ENCODE assay signal across 23 mouse cellular contexts in the genomic region with DNA sequence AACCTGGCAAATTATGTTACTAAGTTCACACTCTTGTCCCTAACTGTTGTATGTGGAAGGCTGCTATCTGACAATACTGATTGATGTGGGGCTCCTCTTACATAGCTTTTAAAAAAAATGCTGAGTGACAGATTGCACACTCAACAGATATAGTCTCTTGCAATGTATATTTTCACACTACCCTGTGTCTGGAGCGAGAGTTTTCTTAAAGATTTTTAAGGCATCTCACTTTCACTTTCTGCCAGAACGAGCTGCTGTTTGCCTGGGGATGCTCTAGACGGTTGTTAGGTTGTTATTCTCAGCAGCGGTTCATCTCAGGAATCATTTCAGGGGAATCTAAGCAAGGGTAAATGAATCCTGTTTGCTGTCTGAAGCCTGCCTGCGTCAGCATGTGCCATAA. TPM values are rescaled to one million over a fixed set of nuclear protein-coding genes. Genes with fewer than 3 reads are reported as not detected.
DNase-seq lines count a peak whose midpoint lies in the region; ATAC-seq and TF ChIP-seq lines count a peak whose summit lies in the region.
"Had no signal": no experiment of that assay in that cellular context is flagged by ENCODE, and none has a peak within 500 bp of the region (broad histone marks: within the 10 kb centered on the region; RNA-seq: fewer than 3 reads in every experiment).

No protein-coding gene starts in this region.

- H3K9ac ChIP-seq in forebrain, embryonic 12.5 days: no peak overlapping the region
- H3K9ac ChIP-seq in forebrain, embryonic 11.5 days (ENCODE audit: low read length): no peak overlapping the region
- no peak overlapping the region for H3K9ac ChIP-seq in hindbrain, embryonic 16.5 days (ENCODE audit: low read depth, low read length)
- H3K9ac ChIP-seq in hindbrain, embryonic 11.5 days (ENCODE audit: low read depth, low read length): no peak overlapping the region
- H3K9ac ChIP-seq in forebrain, postnatal 0 days: no peak overlapping the region
- H3K9ac ChIP-seq: kidney, embryonic 15.5 days had no signal

- ATAC-seq in forebrain, embryonic 12.5 days (ENCODE audit: low FRiP score): no peak
- no peak for ATAC-seq in forebrain, embryonic 11.5 days (replicated peaks; ENCODE audit: low FRiP score)
- ATAC-seq in hindbrain, embryonic 16.5 days: no peak
- no peak for ATAC-seq in hindbrain, embryonic 11.5 days (ENCODE audit: low FRiP score)
- ATAC-seq in forebrain, postnatal 0 days: peak; percentile 54
- ATAC-seq: intestine, embryonic 16.5 days had no signal

- H3K27ac ChIP-seq in forebrain, embryonic 12.5 days: 0 out of 2 replicates have a peak overlapping the region, but pooled peaks have one; percentile 53
- no peak overlapping the region for H3K27ac ChIP-seq in forebrain, embryonic 11.5 days (ENCODE audit: low read depth, low read length)
- 0 out of 2 replicates have a peak overlapping the region, but pooled peaks have one; percentile 31 for H3K27ac ChIP-seq in hindbrain, embryonic 16.5 days (ENCODE audit: low read depth, low read length)
- no peak overlapping the region for H3K27ac ChIP-seq in hindbrain, embryonic 11.5 days (ENCODE audit: low read depth, low read length)
- H3K27ac ChIP-seq in forebrain, postnatal 0 days (ENCODE audit: low read depth, low read length): no peak overlapping the region
- no peak overlapping the region for H3K27ac ChIP-seq in gastrocnemius, adult 2 months
- H3K27ac ChIP-seq: kidney, embryonic 15.5 days had no signal

- H3K4me2 ChIP-seq in forebrain, embryonic 12.5 days: no peak overlapping the region
- no peak overlapping the region for H3K4me2 ChIP-seq in forebrain, embryonic 11.5 days (ENCODE audit: low read depth, low read length, severe bottlenecking)
- H3K4me2 ChIP-seq in hindbrain, embryonic 16.5 days (ENCODE audit: low read length): no peak overlapping the region
- no peak overlapping the region for H3K4me2 ChIP-seq in hindbrain, embryonic 11.5 days (replicated peaks; ENCODE audit: low read depth, low read length)
- no peak overlapping the region for H3K4me2 ChIP-seq in forebrain, postnatal 0 days (ENCODE audit: low read depth)
- H3K4me2 ChIP-seq: kidney, embryonic 15.5 days had no signal

- intact Hi-C loops in gastrocnemius, adult 2 months (cut with DNase I): no loop called here

- H3K9me3 ChIP-seq in forebrain, embryonic 12.5 days: no peaks in the 10 kb centered on the region
- H3K9me3 ChIP-seq in forebrain, embryonic 11.5 days (ENCODE audit: control insufficient read depth, low read length): no peaks in the 10 kb centered on the region
- no peaks in the 10 kb centered on the region for H3K9me3 ChIP-seq in hindbrain, embryonic 16.5 days (ENCODE audit: control insufficient read depth, low read length)
- no peaks in the 10 kb centered on the region for H3K9me3 ChIP-seq in hindbrain, embryonic 11.5 days (ENCODE audit: control insufficient read depth, low read length)
- no peaks in the 10 kb centered on the region for H3K9me3 ChIP-seq in forebrain, postnatal 0 days (ENCODE audit: low read length)
- H3K9me3 ChIP-seq: kidney, embryonic 15.5 days had no signal

- WGBS in forebrain, embryonic 12.5 days: 72% methylated on average over 5 of the region's 5 CpGs
- WGBS in forebrain, embryonic 11.5 days: 76% methylated on average over 5 of the region's 5 CpGs
- 58% methylated on average over 5 of the region's 5 CpGs for WGBS in hindbrain, embryonic 16.5 days
- WGBS in hindbrain, embryonic 11.5 days: 65% methylated on average over 5 of the region's 5 CpGs
- 41% methylated on average over 5 of the region's 5 CpGs for WGBS in forebrain, postnatal 0 days

- no peaks in the 10 kb centered on the region for H3K36me3 ChIP-seq in forebrain, embryonic 12.5 days (replicated peaks)
- no peaks in the 10 kb centered on the region for H3K36me3 ChIP-seq in forebrain, embryonic 11.5 days (ENCODE audit: control insufficient read depth, insufficient read depth, low read length)
- no peaks in the 10 kb centered on the region for H3K36me3 ChIP-seq in hindbrain, embryonic 16.5 days (ENCODE audit: control insufficient read depth, insufficient read depth, low read length)
- no peaks in the 10 kb centered on the region for H3K36me3 ChIP-seq in hindbrain, embryonic 11.5 days (ENCODE audit: control insufficient read depth, insufficient read depth, low read length)
- H3K36me3 ChIP-seq in forebrain, postnatal 0 days (ENCODE audit: insufficient read depth): no peaks in the 10 kb centered on the region
- H3K36me3 ChIP-seq: kidney, embryonic 15.5 days had no signal

- no peaks in the 10 kb centered on the region for H3K27me3 ChIP-seq in forebrain, embryonic 12.5 days
- H3K27me3 ChIP-seq in forebrain, embryonic 11.5 days (ENCODE audit: control insufficient read depth, insufficient read depth, low read length): no peaks in the 10 kb centered on the region
- H3K27me3 ChIP-seq in hindbrain, embryonic 16.5 days (replicated peaks; ENCODE audit: control insufficient read depth, insufficient read depth, low read length): no peaks in the 10 kb centered on the region
- H3K27me3 ChIP-seq in hindbrain, embryonic 11.5 days (ENCODE audit: control insufficient read depth, insufficient read depth, low read length): no peaks in the 10 kb centered on the region
- no peaks in the 10 kb centered on the region for H3K27me3 ChIP-seq in forebrain, postnatal 0 days (ENCODE audit: insufficient read depth, low read length)
- H3K27me3 ChIP-seq: kidney, embryonic 15.5 days had no signal

- no peak for DNase-seq in forebrain, embryonic 11.5 days (ENCODE audit: low spot score)
- DNase-seq in hindbrain, embryonic 11.5 days (ENCODE audit: low spot score): no peak
- peak; percentile 4 for DNase-seq in A20 (ENCODE audit: low read depth, low spot score)
- peak; percentile 39 for DNase-seq in forebrain, postnatal 0 days
- no peak for DNase-seq in gastrocnemius, adult 2 months
- DNase-seq in adrenal gland, adult 18-20 months (ENCODE audit: low spot score in 2 of 2): no peak
- DNase-seq: adrenal gland, postnatal 10 days; cerebellum, adult 2 months; gastrocnemius, postnatal 10 days; heart, postnatal 36 days; layer of hippocampus, postnatal 36 days; left cerebral cortex, postnatal 4 days; lung, adult 18-20 months; right cerebral cortex, postnatal 14 days had no signal

- H3K4me3 ChIP-seq in forebrain, embryonic 12.5 days (replicated peaks): no peak overlapping the region
- no peak overlapping the region for H3K4me3 ChIP-seq in forebrain, embryonic 11.5 days (ENCODE audit: low read depth, low read length)
- no peak overlapping the region for H3K4me3 ChIP-seq in hindbrain, embryonic 16.5 days (ENCODE audit: low read length)
- no peak overlapping the region for H3K4me3 ChIP-seq in hindbrain, embryonic 11.5 days (ENCODE audit: low read depth, low read length)
- H3K4me3 ChIP-seq in forebrain, postnatal 0 days (ENCODE audit: low read depth, low read length): no peak overlapping the region
- no peak overlapping the region for H3K4me3 ChIP-seq in gastrocnemius, adult 2 months
- H3K4me3 ChIP-seq: kidney, embryonic 15.5 days had no signal

- no peak for TF ChIP-seq CTCF in forebrain, postnatal 0 days (IDR thresholded peaks at IDR 0.05; ENCODE audit: low read depth)
- TF ChIP-seq CTCF in gastrocnemius, adult 2 months (IDR thresholded peaks at IDR 0.05): no peak

- H3K4me1 ChIP-seq in forebrain, embryonic 12.5 days: peaks cover 4% of the 10 kb centered on the region; the same call in 1 of the 2 replicates
- H3K4me1 ChIP-seq in forebrain, embryonic 11.5 days (replicated peaks; ENCODE audit: control insufficient read depth, insufficient read depth, low read length): no peaks in the 10 kb centered on the region
- H3K4me1 ChIP-seq in hindbrain, embryonic 16.5 days (ENCODE audit: control insufficient read depth, insufficient read depth, low read depth, low read length): peaks cover 4% of the 10 kb centered on the region; the same call in 1 of the 2 replicates
- H3K4me1 ChIP-seq in hindbrain, embryonic 11.5 days (replicated peaks; ENCODE audit: control insufficient read depth, insufficient read depth, low read length): 0 out of 2 replicates have a peak, but pooled peaks cover 2% of the 10 kb centered on the region
- no peaks in the 10 kb centered on the region for H3K4me1 ChIP-seq in forebrain, postnatal 0 days (ENCODE audit: insufficient read depth)
- H3K4me1 ChIP-seq: kidney, embryonic 15.5 days had no signal

RNA-seq across cellular contexts. Expression of gene Gm5136, which starts 2.9 kb away (rescaled TPM):
- polyA plus RNA-seq in forebrain, embryonic 12.5 days (2016; fragmentation: Nextera tagmentation; extraction: Ambion mirVana): 0.13 and 0.28 TPM in 2 replicates
- polyA plus RNA-seq in forebrain, embryonic 11.5 days (2014; fragmentation: Nextera tagmentation; extraction: Ambion mirVana): 0.13 TPM in 1 of 2 replicates, not detected in the other
- 0.19 and 0.29 TPM in 2 replicates for polyA plus RNA-seq in hindbrain, embryonic 16.5 days (2015; fragmentation: Nextera tagmentation; extraction: Ambion mirVana)
- polyA plus RNA-seq in hindbrain, embryonic 11.5 days (2014; fragmentation: Nextera tagmentation; extraction: Ambion mirVana): 0.31 and 0.36 TPM in 2 replicates
- total RNA-seq in forebrain, postnatal 0 days (2014; rRNA removed): 0.48 and 2.8 TPM in 2 replicates
- 0.11 TPM in 1 of 2 replicates, not detected in the other for polyA plus RNA-seq in forebrain, postnatal 0 days (2015; fragmentation: Nextera tagmentation; extraction: Ambion mirVana)
- total RNA-seq in gastrocnemius, adult 2 months (2021): not detected
- under 1 TPM in 1 of 2 experiments, not detected in 1; 0.22 TPM for total RNA-seq in adrenal gland, adult 18-20 months (2021)
- total RNA-seq: adrenal gland, postnatal 10 days; gastrocnemius, postnatal 10 days; heart, postnatal 36 days had no signal
- polyA plus RNA-seq: embryonic facial prominence, embryonic 14.5 days; intestine, embryonic 16.5 days; kidney, embryonic 15.5 days; large intestine, adult 2 months; liver, adult 2 months; neural tube, embryonic 11.5 days; stomach, embryonic 16.5 days had no signal

Comparison
In these comparisons a context has a peak if more than half of its experiments do, and no peak if none do; other contexts are left out.
1. H3K27ac ChIP-seq: peak in forebrain, embryonic 12.5 days (single experiment) and hindbrain, embryonic 16.5 days (single experiment); none in forebrain, embryonic 11.5 days (single experiment), hindbrain, embryonic 11.5 days (single experiment), forebrain, postnatal 0 days (single experiment) and gastrocnemius, adult 2 months (single experiment).
2. DNase-seq: peak in A20 (single experiment) and forebrain, postnatal 0 days (single experiment); none in forebrain, embryonic 11.5 days (single experiment), hindbrain, embryonic 11.5 days (single experiment), gastrocnemius, adult 2 months (single experiment) and adrenal gland, adult 18-20 months (0 of 2).